ENCODE assay signal across 11 mouse cellular contexts in genomic region chr12:105002340-105003132, GRCm38 (mm10). TPM values are rescaled to one million over a fixed set of nuclear protein-coding genes. Genes with fewer than 3 reads are reported as not detected.
DNase-seq lines count a peak whose midpoint lies in the region; ATAC-seq and TF ChIP-seq lines count a peak whose summit lies in the region.
"Had no signal": no experiment of that assay in that cellular context is flagged by ENCODE, and none has a peak within 500 bp of the region (broad histone marks: within the 10 kb centered on the region; RNA-seq: fewer than 3 reads in every experiment).

No protein-coding gene starts in this region.

- 0 out of 2 replicates have a peak, but pooled peaks have one; percentile 22 for ATAC-seq in midbrain, embryonic 13.5 days
- no peak for ATAC-seq in midbrain, embryonic 16.5 days
- peak; percentile 90 for ATAC-seq in embryonic facial prominence, embryonic 14.5 days (ENCODE audit: low read depth)
- ATAC-seq in activated CD4-positive, CD25-positive, alpha-beta regulatory T cell, adult 4 months: no peak
- ATAC-seq: forebrain, embryonic 14.5 days had no signal

- no peak overlapping the region for H3K4me2 ChIP-seq in midbrain, embryonic 13.5 days (replicated peaks)
- no peak overlapping the region for H3K4me2 ChIP-seq in midbrain, embryonic 16.5 days (ENCODE audit: low read length)
- no peak overlapping the region for H3K4me2 ChIP-seq in embryonic facial prominence, embryonic 14.5 days (ENCODE audit: low read depth, low read length)

- 0 out of 2 replicates have a peak overlapping the region, but pooled peaks have one; percentile 3 for H3K27ac ChIP-seq in gastrocnemius, adult 2 months
- H3K27ac ChIP-seq in midbrain, embryonic 13.5 days: no peak overlapping the region
- H3K27ac ChIP-seq in midbrain, embryonic 16.5 days (ENCODE audit: low read length): no peak overlapping the region
- no peak overlapping the region for H3K27ac ChIP-seq in embryonic facial prominence, embryonic 14.5 days (replicated peaks; ENCODE audit: low read depth, low read length)

- 68% methylated on average over 10 of the region's 10 CpGs for WGBS in midbrain, embryonic 13.5 days
- 67% methylated on average over 10 of the region's 10 CpGs for WGBS in midbrain, embryonic 16.5 days
- WGBS in embryonic facial prominence, embryonic 14.5 days: 64% methylated on average over 10 of the region's 10 CpGs

- no peaks in the 10 kb centered on the region for H3K9me3 ChIP-seq in midbrain, embryonic 13.5 days
- no peaks in the 10 kb centered on the region for H3K9me3 ChIP-seq in midbrain, embryonic 16.5 days (replicated peaks; ENCODE audit: control insufficient read depth, low read length, poor library complexity, severe bottlenecking)
- no peaks in the 10 kb centered on the region for H3K9me3 ChIP-seq in embryonic facial prominence, embryonic 14.5 days (ENCODE audit: control insufficient read depth, low read length)

- no peak for TF ChIP-seq CTCF in gastrocnemius, adult 2 months (IDR thresholded peaks at IDR 0.05)

- no peak for DNase-seq in gastrocnemius, adult 2 months
- DNase-seq in gastrocnemius, adult 8-10 months (ENCODE audit: low spot score in 2 of 2): no peak
- peak; percentile 75 for DNase-seq in embryonic facial prominence, embryonic 14.5 days (ENCODE audit: low spot score)
- peak; percentile 25 for DNase-seq in naive thymus-derived CD4-positive, alpha-beta T cell, adult 2 months (ENCODE audit: low read depth)
- no peak for DNase-seq in adrenal gland, adult 18-20 months (ENCODE audit: low spot score in 2 of 2)
- DNase-seq: heart, postnatal 14 days; left cerebral cortex, postnatal 4 days had no signal

- H3K4me1 ChIP-seq in midbrain, embryonic 13.5 days (replicated peaks): peaks cover 14% of the 10 kb centered on the region; the same call in 1 of the 2 replicates
- no peaks in the 10 kb centered on the region for H3K4me1 ChIP-seq in midbrain, embryonic 16.5 days (ENCODE audit: control insufficient read depth, insufficient read depth, low read length)
- peaks cover 12% of the 10 kb centered on the region for H3K4me1 ChIP-seq in embryonic facial prominence, embryonic 14.5 days (ENCODE audit: control insufficient read depth, insufficient read depth, low read length)

- H3K4me3 ChIP-seq in gastrocnemius, adult 2 months: no peak overlapping the region
- no peak overlapping the region for H3K4me3 ChIP-seq in midbrain, embryonic 13.5 days (replicated peaks)
- no peak overlapping the region for H3K4me3 ChIP-seq in midbrain, embryonic 16.5 days (ENCODE audit: low read depth, low read length)
- H3K4me3 ChIP-seq in embryonic facial prominence, embryonic 14.5 days (ENCODE audit: low read depth, low read length): no peak overlapping the region

- H3K27me3 ChIP-seq in midbrain, embryonic 13.5 days: peaks cover 21% of the 10 kb centered on the region
- H3K27me3 ChIP-seq in midbrain, embryonic 16.5 days (ENCODE audit: control insufficient read depth, insufficient read depth, low read depth, low read length): peaks cover 3% of the 10 kb centered on the region; the same call in 1 of the 2 replicates
- no peaks in the 10 kb centered on the region for H3K27me3 ChIP-seq in embryonic facial prominence, embryonic 14.5 days (replicated peaks; ENCODE audit: control insufficient read depth, insufficient read depth, low read length)

- no peaks in the 10 kb centered on the region for H3K36me3 ChIP-seq in midbrain, embryonic 13.5 days
- no peaks in the 10 kb centered on the region for H3K36me3 ChIP-seq in midbrain, embryonic 16.5 days (ENCODE audit: control insufficient read depth, insufficient read depth, low read length)
- no peaks in the 10 kb centered on the region for H3K36me3 ChIP-seq in embryonic facial prominence, embryonic 14.5 days (ENCODE audit: control insufficient read depth, insufficient read depth, low read length)

- intact Hi-C loops in gastrocnemius, adult 2 months (cut with DNase I): no loop called here

- H3K9ac ChIP-seq in midbrain, embryonic 13.5 days (replicated peaks): no peak overlapping the region
- H3K9ac ChIP-seq in midbrain, embryonic 16.5 days (ENCODE audit: low read depth, low read length): no peak overlapping the region
- no peak overlapping the region for H3K9ac ChIP-seq in embryonic facial prominence, embryonic 14.5 days (ENCODE audit: low read depth, low read length)

RNA-seq across cellular contexts. Expression of gene Syne3, which starts 7.1 kb away (rescaled TPM):
- 1 to 10 TPM; 4.1 to 4.7 TPM for total RNA-seq in gastrocnemius, adult 2 months (2021)
- total RNA-seq in gastrocnemius, adult 8-10 months (2022): 1 to 10 TPM; 2.9 to 5.0 (median 3.6) TPM
- polyA plus RNA-seq in midbrain, embryonic 13.5 days (2015; fragmentation: Nextera tagmentation; extraction: Ambion mirVana): 0.17 and 0.27 TPM in 2 replicates
- 0.16 and 0.25 TPM in 2 replicates for polyA plus RNA-seq in midbrain, embryonic 16.5 days (2015; fragmentation: Nextera tagmentation; extraction: Ambion mirVana)
- polyA plus RNA-seq in embryonic facial prominence, embryonic 14.5 days (2014; fragmentation: Nextera tagmentation; extraction: Ambion mirVana): 1.8 and 3.0 TPM in 2 replicates
- 1 to 10 TPM; 4.1 to 5.4 TPM for polyA plus RNA-seq in activated CD4-positive, CD25-positive, alpha-beta regulatory T cell, adult 4 months (2017; shearing (Covaris generic))
- total RNA-seq in adrenal gland, adult 18-20 months (2021): 10 to 100 TPM in 1 of 2 experiments, 1 to 10 TPM in 1; 9.3 to 11.4 TPM

RNA-seq across cellular contexts. Expression of gene Glrx5, which starts 30.0 kb away (rescaled TPM):
- total RNA-seq in gastrocnemius, adult 2 months (2021): 10 to 100 TPM; 57.2 to 72.1 TPM
- 10 to 100 TPM; 57.5 to 66.9 (median 60.3) TPM for total RNA-seq in gastrocnemius, adult 8-10 months (2022)
- 139 and 148 TPM in 2 replicates for polyA plus RNA-seq in midbrain, embryonic 13.5 days (2015; fragmentation: Nextera tagmentation; extraction: Ambion mirVana)
- 138 and 154 TPM in 2 replicates for polyA plus RNA-seq in midbrain, embryonic 16.5 days (2015; fragmentation: Nextera tagmentation; extraction: Ambion mirVana)
- 183 and 186 TPM in 2 replicates for polyA plus RNA-seq in embryonic facial prominence, embryonic 14.5 days (2014; fragmentation: Nextera tagmentation; extraction: Ambion mirVana)
- polyA plus RNA-seq in activated CD4-positive, CD25-positive, alpha-beta regulatory T cell, adult 4 months (2017; shearing (Covaris generic)): 1 to 10 TPM; 6.5 to 7.7 TPM
- total RNA-seq in adrenal gland, adult 18-20 months (2021): 100 to 1,000 TPM; 115 to 227 TPM

Comparison
In these comparisons a context has a peak if more than half of its experiments do, and no peak if none do; other contexts are left out.
1. ATAC-seq: peak in midbrain, embryonic 13.5 days (single experiment) and embryonic facial prominence, embryonic 14.5 days (single experiment); none in midbrain, embryonic 16.5 days (single experiment) and activated CD4-positive, CD25-positive, alpha-beta regulatory T cell, adult 4 months (single experiment).
2. DNase-seq: peak in embryonic facial prominence, embryonic 14.5 days (single experiment) and naive thymus-derived CD4-positive, alpha-beta T cell, adult 2 months (single experiment); none in gastrocnemius, adult 2 months (single experiment), gastrocnemius, adult 8-10 months (0 of 2) and adrenal gland, adult 18-20 months (0 of 2).
3. RNA of gene Glrx5, which starts 30.0 kb away (polyA plus RNA-seq): 183 to 186 TPM in embryonic facial prominence, embryonic 14.5 days, 138 to 154 TPM in midbrain, embryonic 16.5 days and 139 to 148 TPM in midbrain, embryonic 13.5 days; 6.5 to 7.7 TPM in activated CD4-positive, CD25-positive, alpha-beta regulatory T cell, adult 4 months; every median in the first group is over 10 times any median in the second.